Mouse (Mus musculus): ENCODE measurements around the gene Gramd4. TPM values are rescaled to one million over a fixed set of nuclear protein-coding genes. Genes with fewer than 3 reads are reported as not detected.

Gene Gramd4
- polyA plus RNA-seq, 1 experiment from 2014 or later, result 6.3 TPM

- 63% methylated on average over 7 of the region's 7 CpGs for WGBS (ENCODE audit: insufficient replicate concordance)
- Histone ChIP-seq H3K9ac (peak overlapping the region; percentile 7; the same call in 1 of the 2 replicates), H3K9me3 (replicated peaks) (no peaks in the 10 kb centered on the region), H3K4me1 (replicated peaks) (peaks cover 95% of the 10 kb centered on the region), H3K27ac (replicated peaks) (peak overlapping the region; percentile 85), H3K36me3 (replicated peaks) (0 out of 2 replicates have a peak, but pooled peaks cover 5% of the 10 kb centered on the region), H3K4me3 (replicated peaks) (0 out of 2 replicates have a peak overlapping the region, but pooled peaks have one; percentile 2), H3K4me2 (peak overlapping the region; percentile 98), H3K27me3 (no peaks in the 10 kb centered on the region)
- no peak for ATAC-seq (ENCODE audit: insufficient read depth)
Observed at GRCm38 (mm10) chr15:86061221-86061620, 3.7 kb downstream of the Gramd4 start.

- Histone ChIP-seq H3K9ac (0 out of 2 replicates have a peak overlapping the region, but pooled peaks have one; percentile 7), H3K4me3 (replicated peaks) (no peak overlapping the region)
Observed at GRCm38 (mm10) chr15:86061848-86062481, 4.5 kb downstream of the Gramd4 start.

GRCm38 (mm10) chr15:86064191-86064849, 6.8 kb downstream of the Gramd4 start:
- ATAC-seq (ENCODE audit: insufficient read depth), result peak; percentile 43; the same call in 1 of the 2 replicates
- peak overlapping the region; percentile 47 for H3K4me2 ChIP-seq
- H3K27ac ChIP-seq (replicated peaks), result peak overlapping the region; percentile 81
- H3K36me3 ChIP-seq (replicated peaks), result 0 out of 2 replicates have a peak, but pooled peaks cover 5% of the 10 kb centered on the region
- peak overlapping the region; percentile 6; the same call in 1 of the 2 replicates for H3K4me3 ChIP-seq (replicated peaks)
- H3K9ac ChIP-seq, result peak overlapping the region; percentile 28; the same call in 1 of the 2 replicates
- no peaks in the 10 kb centered on the region for H3K9me3 ChIP-seq (replicated peaks)
- H3K27me3 ChIP-seq, result no peaks in the 10 kb centered on the region
- peaks cover 98% of the 10 kb centered on the region for H3K4me1 ChIP-seq (replicated peaks)
- 46% methylated on average over 8 of the region's 8 CpGs for WGBS (ENCODE audit: insufficient replicate concordance)

More at GRCm38 (mm10) chr15:86061848-86062481, 4.5 kb downstream of the Gramd4 start:
- 51% methylated on average over 6 of the region's 6 CpGs for WGBS (ENCODE audit: insufficient replicate concordance)
- Histone ChIP-seq H3K4me2 (peak overlapping the region; percentile 98), H3K4me1 (replicated peaks) (peaks cover 95% of the 10 kb centered on the region), H3K9me3 (replicated peaks) (no peaks in the 10 kb centered on the region), H3K27me3 (no peaks in the 10 kb centered on the region), H3K36me3 (replicated peaks) (0 out of 2 replicates have a peak, but pooled peaks cover 5% of the 10 kb centered on the region), H3K27ac (replicated peaks) (peak overlapping the region; percentile 85)
- ATAC-seq (ENCODE audit: insufficient read depth), result no peak

- no peaks in the 10 kb centered on the region for H3K27me3 ChIP-seq
- WGBS (ENCODE audit: insufficient replicate concordance), result 31% methylated on average over 3 of the region's 3 CpGs
- H3K4me2 ChIP-seq, result peak overlapping the region; percentile 47
- peak; percentile 78 for ATAC-seq (ENCODE audit: insufficient read depth)
- H3K27ac ChIP-seq (replicated peaks), result peak overlapping the region; percentile 81
- no peaks in the 10 kb centered on the region for H3K9me3 ChIP-seq (replicated peaks)
- H3K9ac ChIP-seq, result peak overlapping the region; percentile 28; the same call in 1 of the 2 replicates
- 0 out of 2 replicates have a peak, but pooled peaks cover 5% of the 10 kb centered on the region for H3K36me3 ChIP-seq (replicated peaks)
- H3K4me1 ChIP-seq (replicated peaks), result peaks cover 98% of the 10 kb centered on the region
- peak overlapping the region; percentile 6 for H3K4me3 ChIP-seq (replicated peaks)
Observed at GRCm38 (mm10) chr15:86064850-86065229, 7.3 kb downstream of the Gramd4 start.

GRCm38 (mm10) chr15:86065367-86065766, 7.9 kb downstream of the Gramd4 start:
- no peak for ATAC-seq (ENCODE audit: insufficient read depth)
- Histone ChIP-seq H3K36me3 (replicated peaks) (0 out of 2 replicates have a peak, but pooled peaks cover 5% of the 10 kb centered on the region), H3K9ac (0 out of 2 replicates have a peak overlapping the region, but pooled peaks have one; percentile 13), H3K27me3 (no peaks in the 10 kb centered on the region), H3K4me1 (replicated peaks) (peaks cover 98% of the 10 kb centered on the region), H3K9me3 (replicated peaks) (no peaks in the 10 kb centered on the region), H3K4me2 (peak overlapping the region; percentile 47), H3K27ac (replicated peaks) (peak overlapping the region; percentile 81), H3K4me3 (replicated peaks) (peak overlapping the region; percentile 6)
- WGBS (ENCODE audit: insufficient replicate concordance), result 51% methylated on average over 4 of the region's 4 CpGs

- Histone ChIP-seq H3K9ac (no peak overlapping the region), H3K4me1 (replicated peaks) (peaks cover 92% of the 10 kb centered on the region), H3K27ac (replicated peaks) (peak overlapping the region; percentile 39; the same call in 1 of the 2 replicates), H3K9me3 (replicated peaks) (no peaks in the 10 kb centered on the region), H3K4me2 (0 out of 2 replicates have a peak overlapping the region, but pooled peaks have one; percentile 16), H3K27me3 (no peaks in the 10 kb centered on the region), H3K36me3 (replicated peaks) (0 out of 2 replicates have a peak, but pooled peaks cover 5% of the 10 kb centered on the region), H3K4me3 (replicated peaks) (no peak overlapping the region)
- ATAC-seq (ENCODE audit: insufficient read depth), result no peak
- 38% methylated on average over 14 of the region's 14 CpGs for WGBS (ENCODE audit: insufficient replicate concordance)
Observed at GRCm38 (mm10) chr15:86066836-86067580, 9.5 kb downstream of the Gramd4 start.

GRCm38 (mm10) chr15:86067581-86067910, 10.1 kb downstream of the Gramd4 start:
- Histone ChIP-seq H3K9me3 (replicated peaks) (no peaks in the 10 kb centered on the region), H3K4me2 (no peak overlapping the region), H3K27ac (replicated peaks) (peak overlapping the region; percentile 62; the same call in 1 of the 2 replicates), H3K9ac (no peak overlapping the region), H3K27me3 (no peaks in the 10 kb centered on the region), H3K36me3 (replicated peaks) (0 out of 2 replicates have a peak, but pooled peaks cover 5% of the 10 kb centered on the region), H3K4me1 (replicated peaks) (peaks cover 87% of the 10 kb centered on the region), H3K4me3 (replicated peaks) (no peak overlapping the region)
- no peak for ATAC-seq (ENCODE audit: insufficient read depth)
- WGBS (ENCODE audit: insufficient replicate concordance), result 10% methylated on average over 6 of the region's 6 CpGs

- no peak overlapping the region for H3K9ac ChIP-seq
- H3K27ac ChIP-seq (replicated peaks), result peak overlapping the region; percentile 62; the same call in 1 of the 2 replicates
- H3K36me3 ChIP-seq (replicated peaks), result 0 out of 2 replicates have a peak, but pooled peaks cover 5% of the 10 kb centered on the region
- WGBS (ENCODE audit: insufficient replicate concordance), result 89% methylated on average over 4 of the region's 4 CpGs
- H3K4me3 ChIP-seq (replicated peaks), result no peak overlapping the region
- H3K4me1 ChIP-seq (replicated peaks), result peaks cover 82% of the 10 kb centered on the region
- H3K4me2 ChIP-seq, result no peak overlapping the region
- no peaks in the 10 kb centered on the region for H3K27me3 ChIP-seq
- ATAC-seq (ENCODE audit: insufficient read depth), result no peak
- no peaks in the 10 kb centered on the region for H3K9me3 ChIP-seq (replicated peaks)
Observed at GRCm38 (mm10) chr15:86067941-86068495, 10.5 kb downstream of the Gramd4 start.

- H3K4me2 ChIP-seq, result no peak overlapping the region
- no peak for ATAC-seq (ENCODE audit: insufficient read depth)
- peaks cover 70% of the 10 kb centered on the region for H3K4me1 ChIP-seq (replicated peaks)
- peak overlapping the region; percentile 19; the same call in 1 of the 2 replicates for H3K27ac ChIP-seq (replicated peaks)
- 55% methylated on average over 10 of the region's 10 CpGs for WGBS (ENCODE audit: insufficient replicate concordance)
- H3K9ac ChIP-seq, result no peak overlapping the region
- 0 out of 2 replicates have a peak, but pooled peaks cover 5% of the 10 kb centered on the region for H3K36me3 ChIP-seq (replicated peaks)
- no peaks in the 10 kb centered on the region for H3K27me3 ChIP-seq
- H3K4me3 ChIP-seq (replicated peaks), result no peak overlapping the region
- no peaks in the 10 kb centered on the region for H3K9me3 ChIP-seq (replicated peaks)
Observed at GRCm38 (mm10) chr15:86069011-86069791, 11.7 kb downstream of the Gramd4 start.

GRCm38 (mm10) chr15:86070368-86070767, 12.9 kb downstream of the Gramd4 start:
- WGBS (ENCODE audit: insufficient replicate concordance), result 26% methylated on average over 11 of the region's 11 CpGs
- H3K4me1 ChIP-seq (replicated peaks), result peaks cover 59% of the 10 kb centered on the region
- H3K9me3 ChIP-seq (replicated peaks), result no peaks in the 10 kb centered on the region
- H3K36me3 ChIP-seq (replicated peaks), result 0 out of 2 replicates have a peak, but pooled peaks cover 5% of the 10 kb centered on the region
- no peaks in the 10 kb centered on the region for H3K27me3 ChIP-seq
- H3K4me3 ChIP-seq (replicated peaks), result no peak overlapping the region
- H3K9ac ChIP-seq, result no peak overlapping the region
- no peak overlapping the region for H3K27ac ChIP-seq (replicated peaks)
- ATAC-seq (ENCODE audit: insufficient read depth), result no peak
- peak overlapping the region; percentile 18 for H3K4me2 ChIP-seq

Data from liver, embryonic 15.5 days (tissue).